Mouse (Mus musculus): ENCODE measurements around the gene Tiam1. TPM values are rescaled to one million over a fixed set of nuclear protein-coding genes. Genes with fewer than 3 reads are reported as not detected.

Gene Tiam1
- polyA plus RNA-seq, 1 experiment from 2014 or later = 18.5 TPM

DNA sequence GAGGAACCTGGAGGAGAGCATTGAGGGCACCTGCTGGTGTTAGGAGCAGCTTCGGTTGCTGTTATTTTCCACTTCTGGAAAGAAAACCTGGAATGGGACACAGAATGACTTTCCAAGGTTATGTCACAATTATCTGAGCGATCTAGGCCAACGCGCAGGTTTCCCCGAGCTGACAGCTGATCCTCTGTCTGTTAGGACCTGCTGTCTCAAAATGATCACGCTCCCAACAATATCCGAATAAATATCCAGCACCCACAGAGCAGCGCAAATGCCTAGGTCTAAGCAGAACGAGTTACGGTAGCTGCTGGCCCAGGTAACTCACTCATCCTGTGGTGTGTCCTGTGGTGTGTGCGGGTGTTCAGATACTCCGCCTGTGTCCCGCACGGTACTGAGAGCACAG lies 140.0 kb downstream of the Tiam1 start:
- H3K4me2 ChIP-seq = no peak overlapping the region
- ATAC-seq (ENCODE audit: insufficient read depth) = no peak

DNA sequence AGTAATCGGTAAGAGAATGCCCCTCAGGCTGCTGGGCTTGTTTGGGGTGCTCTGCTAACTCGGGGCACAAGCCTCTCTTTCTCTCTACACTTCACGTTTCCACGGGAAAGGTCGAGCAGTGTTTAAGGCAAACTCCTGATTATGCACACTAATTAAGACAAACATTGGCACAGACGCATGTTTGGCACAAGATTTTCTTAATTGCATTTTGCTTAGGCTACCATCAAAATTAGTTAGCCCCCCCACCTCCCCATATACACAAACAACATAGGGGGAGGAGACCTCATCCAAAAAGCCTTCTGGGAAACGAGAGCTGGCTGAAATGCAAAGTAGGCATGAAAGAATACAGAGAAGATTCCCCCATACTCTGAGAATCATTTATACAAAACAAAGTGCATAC lies 148.4 kb downstream of the Tiam1 start:
- Histone ChIP-seq H3K4me1 (ENCODE audit: insufficient read depth) (0 out of 2 replicates have a peak, but pooled peaks cover 4% of the 10 kb centered on the region), H3K27me3 (ENCODE audit: insufficient read depth, low read length) (no peaks in the 10 kb centered on the region), H3K9ac (no peak overlapping the region), H3K4me3 (ENCODE audit: low read depth, low read length) (no peak overlapping the region), H3K27ac (ENCODE audit: low read depth) (no peak overlapping the region), H3K4me2 (no peak overlapping the region), H3K36me3 (ENCODE audit: insufficient read depth) (no peaks in the 10 kb centered on the region), H3K9me3 (ENCODE audit: low read depth, low read length) (no peaks in the 10 kb centered on the region)
- DNase-seq (no peak), ATAC-seq (ENCODE audit: insufficient read depth) (no peak)
- no peak for TF ChIP-seq CTCF (IDR thresholded peaks at IDR 0.05; ENCODE audit: low read depth)
- 81% methylated on average over 7 of the region's 7 CpGs for WGBS

More for the DNA sequence above, 140.0 kb downstream of the Tiam1 start:
- no peak for TF ChIP-seq CTCF (IDR thresholded peaks at IDR 0.05; ENCODE audit: low read depth)
- Histone ChIP-seq H3K4me1 (ENCODE audit: insufficient read depth) (no peaks in the 10 kb centered on the region), H3K9me3 (ENCODE audit: low read depth, low read length) (no peaks in the 10 kb centered on the region), H3K27ac (ENCODE audit: low read depth) (no peak overlapping the region), H3K9ac (no peak overlapping the region), H3K27me3 (ENCODE audit: insufficient read depth, low read length) (no peaks in the 10 kb centered on the region), H3K4me3 (ENCODE audit: low read depth, low read length) (no peak overlapping the region), H3K36me3 (ENCODE audit: insufficient read depth) (no peaks in the 10 kb centered on the region)
- WGBS = 95% methylated on average over 14 of the region's 14 CpGs
- DNase-seq = no peak

DNA sequence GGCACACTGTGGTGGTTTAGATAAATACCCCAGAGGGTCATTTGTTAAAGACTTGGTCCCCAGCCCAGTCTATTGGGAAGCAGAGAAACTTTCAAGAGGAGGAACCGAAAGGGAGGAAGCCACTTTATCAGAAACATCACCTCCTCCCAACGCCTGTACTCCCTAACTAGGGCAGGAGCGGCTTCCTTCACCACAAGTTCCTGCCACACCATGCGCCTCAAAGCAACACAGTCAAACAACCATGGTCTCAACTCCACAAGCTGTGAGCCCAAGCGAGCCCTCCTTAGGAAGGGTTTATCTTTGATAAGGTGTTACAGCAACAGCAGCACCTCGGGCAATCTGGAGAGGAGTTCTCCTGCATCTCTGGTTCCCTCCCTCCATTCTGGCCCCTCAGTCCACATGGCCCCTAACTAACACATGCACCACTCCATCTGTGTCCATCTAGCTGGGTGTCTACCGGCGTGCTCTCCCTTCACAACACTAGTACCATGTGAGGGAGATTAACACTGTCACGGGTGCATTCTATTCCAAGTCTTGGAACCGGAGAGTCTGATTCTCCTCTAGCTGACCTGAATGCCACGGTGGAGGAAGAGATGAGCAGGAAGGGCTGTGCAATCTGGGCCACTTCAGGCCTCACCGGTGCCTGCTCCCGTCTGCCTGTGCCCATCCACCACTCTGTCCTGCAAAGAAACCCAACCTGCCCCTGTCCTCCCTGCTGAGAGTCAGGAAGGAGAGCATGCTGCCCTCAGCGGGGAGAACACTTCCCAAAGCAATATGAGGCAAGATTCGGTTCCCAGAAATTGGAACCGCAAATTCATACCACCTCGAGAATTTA lies 149.4 kb downstream of the Tiam1 start:
- 73% methylated on average over 17 of the region's 17 CpGs for WGBS
- ATAC-seq (ENCODE audit: insufficient read depth) = 0 out of 2 replicates have a peak, but pooled peaks have one; percentile 16

DNA sequence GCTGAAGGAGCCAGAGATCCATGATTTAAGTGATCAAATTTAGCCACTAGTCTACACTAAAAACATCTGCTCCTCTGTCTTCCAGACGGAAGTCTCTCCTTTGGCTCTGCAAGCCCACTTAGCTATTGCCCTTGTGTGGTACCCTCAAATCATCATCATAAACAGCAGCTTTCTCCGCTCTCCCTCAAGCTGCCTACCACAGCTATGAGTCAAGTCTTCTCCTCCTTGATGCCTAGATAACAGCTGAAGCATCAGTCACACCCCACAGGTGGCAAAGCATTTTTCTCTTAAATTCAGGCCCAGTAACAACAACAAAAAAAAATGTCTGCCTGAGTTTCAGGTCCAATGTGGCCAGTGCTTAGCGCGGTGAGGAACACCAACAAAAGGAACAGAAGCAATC lies 150.1 kb downstream of the Tiam1 start:
- Histone ChIP-seq H3K27ac (ENCODE audit: low read depth) (no peak overlapping the region), H3K27me3 (ENCODE audit: insufficient read depth, low read length) (no peaks in the 10 kb centered on the region), H3K9me3 (ENCODE audit: low read depth, low read length) (no peaks in the 10 kb centered on the region), H3K4me1 (ENCODE audit: insufficient read depth) (0 out of 2 replicates have a peak, but pooled peaks cover 4% of the 10 kb centered on the region), H3K4me2 (no peak overlapping the region), H3K36me3 (ENCODE audit: insufficient read depth) (no peaks in the 10 kb centered on the region), H3K9ac (no peak overlapping the region), H3K4me3 (ENCODE audit: low read depth, low read length) (no peak overlapping the region)
- no peak for DNase-seq
- WGBS = 92% methylated on average over 4 of the region's 4 CpGs
- no peak for ATAC-seq (ENCODE audit: insufficient read depth)
- TF ChIP-seq CTCF (IDR thresholded peaks at IDR 0.05; ENCODE audit: low read depth) = no peak

More for the DNA sequence above, 149.4 kb downstream of the Tiam1 start:
- no peak overlapping the region for H3K4me2 ChIP-seq
- no peak for TF ChIP-seq CTCF (IDR thresholded peaks at IDR 0.05; ENCODE audit: low read depth)
- no peaks in the 10 kb centered on the region for H3K36me3 ChIP-seq (ENCODE audit: insufficient read depth)
- H3K4me1 ChIP-seq (ENCODE audit: insufficient read depth) = 0 out of 2 replicates have a peak, but pooled peaks cover 4% of the 10 kb centered on the region
- no peaks in the 10 kb centered on the region for H3K27me3 ChIP-seq (ENCODE audit: insufficient read depth, low read length)
- no peak overlapping the region for H3K27ac ChIP-seq (ENCODE audit: low read depth)
- no peaks in the 10 kb centered on the region for H3K9me3 ChIP-seq (ENCODE audit: low read depth, low read length)
- H3K9ac ChIP-seq = no peak overlapping the region
- no peak overlapping the region for H3K4me3 ChIP-seq (ENCODE audit: low read depth, low read length)
- DNase-seq = no peak

DNA sequence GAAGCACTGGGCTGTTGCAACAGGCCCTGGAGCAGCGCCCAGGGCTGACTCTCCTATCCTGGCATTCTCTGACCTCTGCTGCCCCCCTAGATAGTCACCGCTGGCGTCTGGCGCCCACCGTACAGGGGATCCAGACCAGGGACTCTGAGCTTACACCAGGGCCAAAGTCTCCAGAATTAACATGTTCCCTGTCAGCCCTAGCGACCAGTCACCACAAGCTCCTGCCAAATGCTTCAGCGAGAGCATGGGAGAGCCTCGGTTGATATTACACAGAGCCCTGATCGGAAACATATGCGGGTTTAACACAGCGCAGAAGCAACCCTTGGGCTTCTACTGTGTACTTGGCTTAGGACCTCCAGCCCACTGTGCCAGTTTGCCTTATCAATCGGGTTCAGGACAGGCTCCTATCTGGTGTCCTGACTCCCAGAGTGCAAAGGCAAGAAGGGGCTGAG lies 151.8 kb downstream of the Tiam1 start:
- DNase-seq = peak; percentile 67
- peak overlapping the region; percentile 50; the same call in 1 of the 2 replicates for H3K27ac ChIP-seq (ENCODE audit: low read depth)
- no peaks in the 10 kb centered on the region for H3K27me3 ChIP-seq (ENCODE audit: insufficient read depth, low read length)
- ATAC-seq (ENCODE audit: insufficient read depth) = peak; percentile 66; the same call in 1 of the 2 replicates
- no peak overlapping the region for H3K9ac ChIP-seq
- no peak for TF ChIP-seq CTCF (IDR thresholded peaks at IDR 0.05; ENCODE audit: low read depth)
- no peak overlapping the region for H3K4me3 ChIP-seq (ENCODE audit: low read depth, low read length)
- no peak overlapping the region for H3K4me2 ChIP-seq
- no peaks in the 10 kb centered on the region for H3K9me3 ChIP-seq (ENCODE audit: low read depth, low read length)
- H3K36me3 ChIP-seq (ENCODE audit: insufficient read depth) = no peaks in the 10 kb centered on the region
- H3K4me1 ChIP-seq (ENCODE audit: insufficient read depth) = 0 out of 2 replicates have a peak, but pooled peaks cover 4% of the 10 kb centered on the region
- 51% methylated on average over 12 of the region's 12 CpGs for WGBS

DNA sequence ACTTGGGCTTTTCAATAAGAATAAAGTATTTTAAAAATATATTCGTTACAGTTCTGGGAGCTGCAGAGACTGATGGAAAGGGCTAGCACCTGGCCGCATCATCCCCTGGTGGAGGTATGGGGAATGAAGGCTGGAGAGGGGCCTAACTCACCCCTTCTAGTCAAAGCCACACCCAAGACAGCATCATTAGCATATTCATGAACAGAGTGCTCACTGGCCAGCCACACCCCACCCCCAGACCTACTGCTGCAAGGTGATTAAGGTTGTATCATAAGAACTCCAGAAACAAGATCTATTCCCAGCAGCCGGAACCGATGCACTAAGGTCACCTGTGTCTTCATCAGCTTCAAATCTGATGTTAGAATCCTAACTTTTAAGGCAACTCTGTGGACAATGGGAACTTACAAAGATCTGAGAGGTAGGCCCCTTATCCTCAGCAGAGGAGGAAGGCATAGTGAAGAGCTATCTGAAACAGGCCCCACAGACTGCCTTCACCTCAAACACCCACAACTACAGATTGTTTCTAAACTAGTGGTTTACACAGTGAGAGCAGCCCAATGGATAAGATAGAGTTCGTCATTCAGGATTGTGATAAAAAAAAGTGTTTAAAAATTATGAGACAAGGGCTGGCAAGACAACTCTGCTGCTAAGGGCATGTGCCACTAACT lies 153.1 kb downstream of the Tiam1 start:
- no peak for TF ChIP-seq CTCF (IDR thresholded peaks at IDR 0.05; ENCODE audit: low read depth)

DNA sequence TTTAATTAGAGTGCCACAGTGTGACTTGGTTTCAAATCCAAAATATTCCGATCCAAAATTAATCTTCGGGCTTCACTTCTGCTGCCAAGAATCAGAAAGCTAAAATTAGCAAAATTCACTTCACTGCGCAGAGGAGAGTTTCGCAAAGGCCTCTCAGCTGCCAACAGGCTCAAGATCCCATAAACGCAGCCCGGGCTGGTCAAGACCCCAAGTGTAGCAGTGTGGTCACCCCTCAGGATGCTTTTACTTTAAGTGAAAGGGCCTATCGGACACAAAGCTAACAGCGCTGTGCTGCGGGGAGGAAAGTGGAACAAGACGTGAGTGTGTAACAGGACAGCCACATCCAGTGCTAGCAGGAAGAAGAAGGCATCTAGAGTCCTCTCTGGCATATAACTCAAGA lies 153.8 kb downstream of the Tiam1 start:
- no peak for TF ChIP-seq CTCF (IDR thresholded peaks at IDR 0.05; ENCODE audit: low read depth)
- ATAC-seq (ENCODE audit: insufficient read depth) = no peak
- no peaks in the 10 kb centered on the region for H3K36me3 ChIP-seq (ENCODE audit: insufficient read depth)
- no peak overlapping the region for H3K9ac ChIP-seq
- no peak for DNase-seq
- no peaks in the 10 kb centered on the region for H3K9me3 ChIP-seq (ENCODE audit: low read depth, low read length)
- H3K27me3 ChIP-seq (ENCODE audit: insufficient read depth, low read length) = no peaks in the 10 kb centered on the region
- H3K4me3 ChIP-seq (ENCODE audit: low read depth, low read length) = no peak overlapping the region
- H3K4me2 ChIP-seq = no peak overlapping the region
- 72% methylated on average over 10 of the region's 10 CpGs for WGBS
- no peak overlapping the region for H3K27ac ChIP-seq (ENCODE audit: low read depth)
- H3K4me1 ChIP-seq (ENCODE audit: insufficient read depth) = 0 out of 2 replicates have a peak, but pooled peaks cover 4% of the 10 kb centered on the region

More for the DNA sequence above, 153.1 kb downstream of the Tiam1 start:
- WGBS = 84% methylated on average over 5 of the region's 5 CpGs
- no peak overlapping the region for H3K4me2 ChIP-seq
- no peaks in the 10 kb centered on the region for H3K27me3 ChIP-seq (ENCODE audit: insufficient read depth, low read length)
- DNase-seq = no peak
- no peak overlapping the region for H3K4me3 ChIP-seq (ENCODE audit: low read depth, low read length)
- 0 out of 2 replicates have a peak, but pooled peaks cover 4% of the 10 kb centered on the region for H3K4me1 ChIP-seq (ENCODE audit: insufficient read depth)
- ATAC-seq (ENCODE audit: insufficient read depth) = no peak
- no peak overlapping the region for H3K9ac ChIP-seq
- H3K27ac ChIP-seq (ENCODE audit: low read depth) = no peak overlapping the region
- H3K36me3 ChIP-seq (ENCODE audit: insufficient read depth) = no peaks in the 10 kb centered on the region
- H3K9me3 ChIP-seq (ENCODE audit: low read depth, low read length) = no peaks in the 10 kb centered on the region

Data from lung, embryonic 14.5 days (tissue).